Mouse (Mus musculus) E14TG2a.4 (cell line): ENCODE data around the gene Wbp2.

Experiments
- CTCF ChIP-seq: conservative IDR thresholded peaks from 2 replicates; pipeline ENCODE4 v1.5.1; 2014; ENCODE audit warnings: low read length
- NANOG ChIP-seq: IDR thresholded peaks from 2 replicates; pipeline ENCODE4 v1.6.1; 2014; ENCODE audit warnings: borderline replicate concordance, low read length, mixed read lengths
- POU5F1 ChIP-seq: IDR thresholded peaks from 2 replicates; pipeline ENCODE4 v1.6.1; 2014; ENCODE audit warnings: low read length, borderline replicate concordance

DNA sequence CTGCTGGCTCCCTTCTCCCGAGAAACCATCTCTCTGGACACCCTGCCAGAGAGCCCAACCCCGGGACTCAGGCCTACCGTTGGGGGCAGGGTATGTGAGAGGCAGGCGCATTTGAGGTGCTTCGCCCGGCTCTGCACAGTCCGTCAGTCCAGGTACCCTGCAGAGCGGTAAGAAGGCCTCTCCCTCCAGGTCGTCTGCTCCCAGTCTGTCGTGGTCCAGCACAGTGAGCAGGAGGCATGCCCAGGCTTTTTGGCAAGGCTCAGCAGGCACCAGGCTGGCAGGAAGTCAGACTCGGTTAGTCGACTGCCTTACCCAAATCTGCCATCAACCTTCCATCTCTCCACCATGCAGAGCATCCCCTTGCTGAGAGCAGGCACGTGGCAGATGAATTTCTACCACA is 23.2 kb downstream of the Wbp2 start:
- TF ChIP-seq CTCF: no peak
- TF ChIP-seq NANOG: no peak
- TF ChIP-seq POU5F1: no peak
